Mouse (Mus musculus): ENCODE measurements at regions not wholly inside any gene's neighbourhood (a gene's known extent, or its start where the extent isn't known, plus 50 kb on each side); places are given as distances from the start of the nearest gene placed in this dataset.

- H3K4me2 ChIP-seq, result no peak overlapping the region
- H3K4me1 ChIP-seq (replicated peaks; ENCODE audit: control insufficient read depth, insufficient read depth, low read length), result no peaks in the 10 kb centered on the region
- H3K36me3 ChIP-seq (ENCODE audit: control insufficient read depth, insufficient read depth, low read length), result no peaks in the 10 kb centered on the region
- no peaks in the 10 kb centered on the region for H3K9me3 ChIP-seq (ENCODE audit: control insufficient read depth, low read length)
- no peaks in the 10 kb centered on the region for H3K27me3 ChIP-seq (replicated peaks; ENCODE audit: control insufficient read depth, insufficient read depth, low read length)
- no peak overlapping the region for H3K4me3 ChIP-seq (ENCODE audit: low read depth, low read length)
- no peak overlapping the region for H3K27ac ChIP-seq (ENCODE audit: low read depth, low read length)
- DNase-seq (ENCODE audit: low spot score) (no peak), ATAC-seq (replicated peaks; ENCODE audit: low FRiP score) (no peak)
- WGBS, result 80% methylated on average over 2 of the region's 2 CpGs
- H3K9ac ChIP-seq (ENCODE audit: low read depth, low read length), result no peak overlapping the region
Measured at GRCm38 (mm10) chr8:57242301-57242700, 78.5 kb upstream of the Hand2 start.

- H3K9ac ChIP-seq (ENCODE audit: low read depth, low read length), result no peak overlapping the region
- no peak overlapping the region for H3K4me3 ChIP-seq (ENCODE audit: low read depth, low read length)
- no peak overlapping the region for H3K27ac ChIP-seq (ENCODE audit: low read depth, low read length)
- DNase-seq (ENCODE audit: low spot score) (no peak), ATAC-seq (replicated peaks; ENCODE audit: low FRiP score) (no peak)
- H3K27me3 ChIP-seq (replicated peaks; ENCODE audit: control insufficient read depth, insufficient read depth, low read length), result no peaks in the 10 kb centered on the region
- H3K36me3 ChIP-seq (ENCODE audit: control insufficient read depth, insufficient read depth, low read length), result no peaks in the 10 kb centered on the region
- no peak overlapping the region for H3K4me2 ChIP-seq
- WGBS, result 61% methylated on average over 5 of the region's 5 CpGs
- H3K4me1 ChIP-seq (replicated peaks; ENCODE audit: control insufficient read depth, insufficient read depth, low read length), result no peaks in the 10 kb centered on the region
- no peaks in the 10 kb centered on the region for H3K9me3 ChIP-seq (ENCODE audit: control insufficient read depth, low read length)
Measured at GRCm38 (mm10) chr8:57249061-57249460, 71.7 kb upstream of the Hand2 start.

Measured in liver, embryonic 11.5 days (tissue).